Mouse (Mus musculus) kidney, embryonic 14.5 days (tissue): ENCODE data around the gene Lgr6. TPM values are rescaled to one million over a fixed set of nuclear protein-coding genes. Genes with fewer than 3 reads are reported as not detected.

Experiments used
- ATAC-seq: fragments of 200-750 bp; cut with Nextera tagmentation; 2 replicates; pipeline ENCODE4 v1.8.0; 2017; ENCODE audit warnings: moderate number of reproducible peaks, mild to moderate bottlenecking, moderate TSS enrichment, moderate library complexity; ENCODE audit not compliant: low FRiP score, low TSS enrichment
- H3K27ac ChIP-seq: fragments of 300-500 bp; sonication (generic); 2 replicates; pipeline ENCODE4 v1.5.1; 2014; ENCODE audit warnings: low read depth, mild to moderate bottlenecking, low read length, moderate library complexity, mixed read lengths
- H3K27me3 ChIP-seq: fragments of 300-500 bp; sonication (generic); 2 replicates; pipeline ENCODE4 v1.6.1; 2014; ENCODE audit warnings: mild to moderate bottlenecking, low read length; ENCODE audit not compliant: control insufficient read depth, insufficient read depth
- H3K36me3 ChIP-seq: fragments of 300-500 bp; sonication (generic); 2 replicates; pipeline ENCODE4 v1.6.1; 2014; ENCODE audit warnings: low read length, mixed read lengths; ENCODE audit not compliant: control insufficient read depth, insufficient read depth
- H3K4me1 ChIP-seq: fragments of 300-500 bp; sonication (generic); 2 replicates; pipeline ENCODE4 v1.6.1; 2014; ENCODE audit warnings: low read length, mixed read lengths; ENCODE audit not compliant: control insufficient read depth, insufficient read depth
- H3K4me2 ChIP-seq: fragments of 300-500 bp; sonication (generic); replicated peaks from 2 replicates; pipeline ENCODE4 v1.6.1; 2014; ENCODE audit warnings: low read depth, mild to moderate bottlenecking, low read length
- H3K4me3 ChIP-seq: fragments of 300-500 bp; sonication (generic); 2 replicates; pipeline ENCODE4 v1.5.1; 2014; ENCODE audit warnings: mild to moderate bottlenecking, low read length
- H3K9ac ChIP-seq: fragments of 300-500 bp; sonication (generic); 2 replicates; pipeline ENCODE4 v1.6.1; 2014; ENCODE audit warnings: low read depth, mild to moderate bottlenecking, low read length, moderate library complexity
- H3K9me3 ChIP-seq: fragments of 300-500 bp; sonication (generic); 2 replicates; pipeline ENCODE4 v1.6.1; 2016; ENCODE audit warnings: low read length; ENCODE audit not compliant: control insufficient read depth
- WGBS: fragments of 180-500 bp; shearing (Covaris S2); extraction: QIAGEN DNeasy Blood & Tissue Kit; methylation state at CpG from one replicate; pipeline ENCODE4 v1.1.7; 2014; 5-methylcytosine and 5-hydroxymethylcytosine counted together
- polyA plus RNA-seq: library from polyadenylated mRNA; unstranded; fragments of >200 nt; fragmentation: Nextera tagmentation; extraction: Ambion mirVana; gene quantifications from 2 replicates; pipeline ENCODE4 v1.2.1, GENCODE M21; 2014

Lgr6 gene
- polyA plus RNA-seq, 1 experiment from 2014 or later, result 0.66 TPM

GRCm38 (mm10) chr1:135131034-135131433 is 26.0 kb upstream of the Lgr6 start:
- Histone ChIP-seq H3K9me3 (no peaks in the 10 kb centered on the region), H3K36me3 (no peaks in the 10 kb centered on the region), H3K27ac (peak overlapping the region; percentile 15; the same call in 1 of the 2 replicates), H3K4me2 (no peak overlapping the region), H3K4me1 (peaks cover 27% of the 10 kb centered on the region), H3K9ac (no peak overlapping the region), H3K4me3 (no peak overlapping the region), H3K27me3 (0 out of 2 replicates have a peak, but pooled peaks cover 3% of the 10 kb centered on the region)
- ATAC-seq, result no peak
- 25% methylated on average over 6 of the region's 6 CpGs for WGBS

DNA sequence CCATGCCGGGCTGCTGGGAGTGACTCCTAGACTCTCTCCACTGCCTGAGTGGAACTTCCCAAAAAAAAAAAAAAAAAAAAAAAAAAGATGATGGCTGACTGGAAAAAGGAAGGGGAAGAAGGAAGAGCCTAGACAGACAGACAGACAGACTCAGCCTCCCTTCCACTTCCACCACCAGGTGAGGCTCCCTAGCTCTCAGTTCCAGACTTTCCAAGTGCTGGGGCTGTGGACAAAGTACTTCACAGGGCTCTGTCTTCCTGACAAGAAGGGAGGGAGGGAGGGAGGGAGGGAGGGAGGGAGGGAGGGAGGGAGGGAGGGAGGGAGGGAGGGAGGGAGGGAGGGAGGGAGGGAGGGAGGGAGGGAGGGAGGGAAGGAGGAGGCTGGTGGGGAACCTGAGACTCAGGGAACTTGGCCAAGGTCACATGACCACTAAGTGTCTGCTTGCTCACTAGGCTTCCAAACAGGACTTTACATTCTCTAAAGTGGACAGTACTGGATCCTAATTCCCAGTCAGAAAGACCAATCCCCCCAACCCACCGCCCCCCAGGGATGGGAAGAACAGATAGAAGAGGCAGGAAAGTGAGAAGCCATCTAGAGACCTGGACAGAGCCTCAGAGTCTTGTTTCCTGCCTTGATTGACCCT is 25.4 kb upstream of the Lgr6 start:
- Histone ChIP-seq H3K9me3 (no peaks in the 10 kb centered on the region), H3K4me1 (peaks cover 27% of the 10 kb centered on the region), H3K27ac (no peak overlapping the region), H3K27me3 (0 out of 2 replicates have a peak, but pooled peaks cover 3% of the 10 kb centered on the region), H3K9ac (no peak overlapping the region), H3K4me3 (no peak overlapping the region), H3K4me2 (no peak overlapping the region), H3K36me3 (no peaks in the 10 kb centered on the region)
- ATAC-seq, result no peak
- WGBS, result 68% methylated on average over 2 of the region's 2 CpGs

DNA sequence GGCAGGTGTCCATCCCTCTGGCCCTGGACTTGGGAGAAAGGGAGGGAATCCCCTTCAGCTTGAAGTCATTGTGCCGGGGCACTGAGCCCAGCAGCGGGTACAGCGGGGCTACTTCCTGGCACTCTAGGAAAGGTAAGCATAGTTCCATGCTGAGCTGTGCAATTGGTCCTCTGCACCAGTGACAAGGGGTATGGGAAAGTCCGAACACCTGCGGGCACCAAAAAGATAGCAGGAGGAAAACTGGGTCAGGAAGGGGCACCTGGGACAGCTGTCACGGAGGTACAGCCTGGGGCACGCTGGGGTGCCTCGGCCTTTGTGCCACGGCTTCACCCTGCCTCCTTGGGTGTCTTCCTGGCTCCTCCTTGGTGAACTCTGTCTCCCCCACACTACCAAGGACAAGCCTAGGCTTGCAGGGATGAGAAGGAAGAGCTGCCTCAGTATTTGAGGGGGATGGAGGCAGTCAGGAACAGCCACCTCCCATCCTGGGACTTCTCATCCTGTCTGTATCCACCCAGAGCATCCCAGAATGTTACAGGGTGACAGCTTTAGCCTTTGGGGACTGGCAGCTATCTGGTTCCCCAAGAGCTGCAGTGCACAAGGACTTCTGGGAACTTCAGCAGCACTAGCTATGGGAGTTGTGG is 24.6 kb upstream of the Lgr6 start:
- H3K4me1 ChIP-seq, result peaks cover 27% of the 10 kb centered on the region
- no peak overlapping the region for H3K27ac ChIP-seq
- no peak overlapping the region for H3K9ac ChIP-seq
- no peaks in the 10 kb centered on the region for H3K9me3 ChIP-seq
- no peak overlapping the region for H3K4me3 ChIP-seq
- ATAC-seq, result no peak
- 0 out of 2 replicates have a peak, but pooled peaks cover 3% of the 10 kb centered on the region for H3K27me3 ChIP-seq
- H3K4me2 ChIP-seq, result no peak overlapping the region
- no peaks in the 10 kb centered on the region for H3K36me3 ChIP-seq
- 69% methylated on average over 9 of the region's 9 CpGs for WGBS

GRCm38 (mm10) chr1:135128986-135129385 is 23.9 kb upstream of the Lgr6 start:
- no peak overlapping the region for H3K4me2 ChIP-seq
- peaks cover 27% of the 10 kb centered on the region for H3K4me1 ChIP-seq
- H3K9ac ChIP-seq, result no peak overlapping the region
- no peak overlapping the region for H3K4me3 ChIP-seq
- WGBS, result 19% methylated on average over 9 of the region's 9 CpGs
- 0 out of 2 replicates have a peak, but pooled peaks cover 3% of the 10 kb centered on the region for H3K27me3 ChIP-seq
- no peaks in the 10 kb centered on the region for H3K9me3 ChIP-seq
- no peaks in the 10 kb centered on the region for H3K36me3 ChIP-seq
- ATAC-seq, result no peak
- 0 out of 2 replicates have a peak overlapping the region, but pooled peaks have one; percentile 2 for H3K27ac ChIP-seq

- Histone ChIP-seq H3K36me3 (no peaks in the 10 kb centered on the region), H3K4me3 (no peak overlapping the region), H3K27ac (no peak overlapping the region), H3K9me3 (no peaks in the 10 kb centered on the region), H3K27me3 (0 out of 2 replicates have a peak, but pooled peaks cover 3% of the 10 kb centered on the region), H3K4me1 (peaks cover 27% of the 10 kb centered on the region), H3K4me2 (no peak overlapping the region), H3K9ac (no peak overlapping the region)
- 38% methylated on average over 5 of the region's 6 CpGs for WGBS
- ATAC-seq, result no peak; the same call in 1 of the 2 replicates
Measured at GRCm38 (mm10) chr1:135128011-135128441, 22.9 kb upstream of the Lgr6 start.

DNA sequence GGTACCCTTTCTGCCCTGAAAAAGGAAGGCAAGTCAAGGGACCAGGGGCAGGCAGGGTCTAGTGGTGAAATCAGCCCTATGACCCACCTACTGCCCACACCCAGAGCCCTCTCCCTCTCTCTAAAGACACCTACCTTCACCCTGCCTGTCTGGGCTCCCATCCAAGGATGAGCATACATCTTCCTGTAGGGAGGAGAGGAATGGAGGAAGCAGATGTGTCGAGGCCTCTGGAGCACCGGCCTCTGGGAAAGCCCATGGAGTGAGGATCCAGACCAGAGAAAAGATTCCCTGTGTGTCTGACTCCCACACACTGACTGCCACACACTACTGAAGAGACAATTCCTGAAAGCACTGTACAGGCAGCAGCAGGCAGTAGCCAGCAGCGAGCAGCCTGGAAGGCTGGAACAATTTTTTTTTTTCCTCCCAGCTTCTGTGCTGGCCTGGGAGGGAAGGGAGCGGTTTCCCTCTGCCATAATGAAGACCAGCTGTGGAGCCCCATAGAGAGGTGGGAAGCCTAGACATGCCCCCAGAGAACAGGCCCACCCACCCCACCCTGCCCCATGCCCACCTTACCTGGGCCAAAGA is 21.5 kb upstream of the Lgr6 start:
- Histone ChIP-seq H3K36me3 (no peaks in the 10 kb centered on the region), H3K27ac (no peak overlapping the region; the same call in 1 of the 2 replicates), H3K4me2 (no peak overlapping the region), H3K4me1 (peaks cover 20% of the 10 kb centered on the region), H3K27me3 (0 out of 2 replicates have a peak, but pooled peaks cover 3% of the 10 kb centered on the region), H3K9ac (no peak overlapping the region), H3K4me3 (no peak overlapping the region), H3K9me3 (no peaks in the 10 kb centered on the region)
- 41% methylated on average over 4 of the region's 4 CpGs for WGBS
- no peak for ATAC-seq

DNA sequence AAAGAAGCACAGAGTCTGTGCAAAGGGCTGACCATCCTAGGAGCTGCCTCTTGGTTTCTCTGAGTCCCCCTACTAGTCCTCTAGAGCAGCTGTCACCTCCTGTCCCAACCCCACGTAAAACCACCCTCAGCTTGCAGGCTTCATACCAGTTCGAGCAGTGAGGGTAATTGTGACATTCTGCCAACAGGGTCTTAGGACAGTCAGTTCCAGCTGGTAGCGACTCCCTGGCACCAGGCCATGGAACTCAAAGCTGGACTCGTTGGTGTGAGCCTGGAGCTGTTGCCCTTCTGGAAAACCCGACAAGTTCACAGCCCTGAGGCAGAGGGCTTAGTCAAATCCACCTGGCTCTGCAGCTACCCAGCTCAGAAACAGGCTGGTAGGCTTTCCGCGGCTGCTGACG is 20.9 kb upstream of the Lgr6 start:
- Histone ChIP-seq H3K4me1 (peaks cover 15% of the 10 kb centered on the region; the same call in 1 of the 2 replicates), H3K36me3 (no peaks in the 10 kb centered on the region), H3K9me3 (no peaks in the 10 kb centered on the region), H3K9ac (no peak overlapping the region), H3K27me3 (0 out of 2 replicates have a peak, but pooled peaks cover 3% of the 10 kb centered on the region), H3K27ac (no peak overlapping the region), H3K4me3 (no peak overlapping the region), H3K4me2 (no peak overlapping the region)
- 68% methylated on average over 8 of the region's 8 CpGs for WGBS
- no peak for ATAC-seq

DNA sequence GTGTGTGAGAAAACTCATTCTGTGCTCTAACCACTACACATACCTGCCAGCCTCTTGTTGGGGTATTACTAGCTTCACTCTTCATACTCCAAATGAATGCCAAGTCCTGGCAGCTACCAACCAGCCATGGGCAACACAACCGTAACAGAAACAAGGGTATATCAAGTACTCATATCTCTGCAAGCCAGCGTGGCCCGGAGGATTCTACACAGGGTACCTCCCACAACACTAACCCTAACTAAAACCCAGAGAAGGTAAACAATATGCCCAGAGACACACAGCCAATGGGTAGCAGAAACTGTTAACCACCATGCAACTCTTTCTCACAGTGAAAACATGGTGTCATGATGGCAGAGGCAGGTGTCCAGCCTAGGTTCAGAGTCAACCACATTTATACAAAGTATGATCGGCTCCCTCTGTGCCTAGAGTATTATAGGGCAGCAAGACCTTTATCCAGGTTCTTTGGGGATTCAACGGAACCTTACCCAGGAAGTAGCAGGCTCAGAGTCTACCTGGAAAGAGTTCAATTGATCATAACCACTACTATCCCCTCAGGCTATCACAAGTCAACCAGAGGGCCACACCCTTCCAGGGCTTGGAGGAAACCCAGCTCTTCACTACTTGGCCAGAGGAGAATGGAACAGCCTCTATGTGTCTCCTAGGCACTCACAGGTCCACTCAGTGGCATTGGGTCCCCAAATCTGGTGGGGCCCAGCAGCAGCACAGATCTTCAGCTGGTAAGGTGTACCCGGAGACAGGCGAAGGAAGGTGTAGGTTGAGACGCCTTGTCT is 19.7 kb upstream of the Lgr6 start:
- H3K27ac ChIP-seq, result no peak overlapping the region
- peaks cover 12% of the 10 kb centered on the region; the same call in 1 of the 2 replicates for H3K4me1 ChIP-seq
- no peak for ATAC-seq
- no peaks in the 10 kb centered on the region for H3K36me3 ChIP-seq
- H3K4me3 ChIP-seq, result no peak overlapping the region
- no peak overlapping the region for H3K9ac ChIP-seq
- no peak overlapping the region for H3K4me2 ChIP-seq
- no peaks in the 10 kb centered on the region for H3K9me3 ChIP-seq
- 0 out of 2 replicates have a peak, but pooled peaks cover 3% of the 10 kb centered on the region for H3K27me3 ChIP-seq
- 92% methylated on average over 8 of the region's 8 CpGs for WGBS
